Mouse (Mus musculus) neural tube, embryonic 12.5 days (tissue): ENCODE data around the gene Cadm4. TPM values are rescaled to one million over a fixed set of nuclear protein-coding genes. Genes with fewer than 3 reads are reported as not detected.
"Not testable (repeated sequence)": the region's sequence is repeated elsewhere in the genome, so short reads cannot be mapped to it uniquely, and the experiment has no call there.

Experiments used
- ATAC-seq: fragments of 200-750 bp; cut with Nextera tagmentation; 2 replicates; pipeline ENCODE4 v1.8.0; 2017; ENCODE audit warnings: low read depth, mild to moderate bottlenecking, moderate TSS enrichment, moderate library complexity; ENCODE audit not compliant: low FRiP score
- H3K27ac ChIP-seq: fragments of 300-500 bp; sonication (generic); 2 replicates; pipeline ENCODE4 v1.5.1; 2016
- H3K27me3 ChIP-seq: fragments of 300-500 bp; sonication (generic); replicated peaks from 2 replicates; pipeline ENCODE4 v1.6.1; 2016; ENCODE audit warnings: mild to moderate bottlenecking
- H3K36me3 ChIP-seq: fragments of 300-500 bp; sonication (generic); 2 replicates; pipeline ENCODE4 v1.6.1; 2016; ENCODE audit warnings: mild to moderate bottlenecking
- H3K4me1 ChIP-seq: fragments of 300-500 bp; sonication (generic); 2 replicates; pipeline ENCODE4 v1.6.1; 2016
- H3K4me2 ChIP-seq: fragments of 300-500 bp; sonication (generic); replicated peaks from 2 replicates; pipeline ENCODE4 v1.6.1; 2016; ENCODE audit warnings: mild to moderate bottlenecking
- H3K4me3 ChIP-seq: fragments of 300-500 bp; sonication (generic); 2 replicates; pipeline ENCODE4 v1.5.1; 2016
- H3K9ac ChIP-seq: fragments of 300-500 bp; sonication (generic); 2 replicates; pipeline ENCODE4 v1.6.1; 2016; ENCODE audit warnings: mild to moderate bottlenecking
- H3K9me3 ChIP-seq: fragments of 300-500 bp; sonication (generic); 2 replicates; pipeline ENCODE4 v1.6.1; 2016; ENCODE audit warnings: mild to moderate bottlenecking
- WGBS: fragments of 180-500 bp; shearing (Covaris S2); methylation state at CpG from one replicate; pipeline ENCODE4 v1.1.7; 2016; 5-methylcytosine and 5-hydroxymethylcytosine counted together
- polyA plus RNA-seq: library from polyadenylated mRNA; unstranded; fragments of >200 nt; fragmentation: Nextera tagmentation; extraction: Ambion mirVana; gene quantifications from 2 replicates; pipeline ENCODE4 v1.2.1, GENCODE M21; 2016

Cadm4 gene
- polyA plus RNA-seq, 1 experiment from 2014 or later = 42.8 TPM

DNA sequence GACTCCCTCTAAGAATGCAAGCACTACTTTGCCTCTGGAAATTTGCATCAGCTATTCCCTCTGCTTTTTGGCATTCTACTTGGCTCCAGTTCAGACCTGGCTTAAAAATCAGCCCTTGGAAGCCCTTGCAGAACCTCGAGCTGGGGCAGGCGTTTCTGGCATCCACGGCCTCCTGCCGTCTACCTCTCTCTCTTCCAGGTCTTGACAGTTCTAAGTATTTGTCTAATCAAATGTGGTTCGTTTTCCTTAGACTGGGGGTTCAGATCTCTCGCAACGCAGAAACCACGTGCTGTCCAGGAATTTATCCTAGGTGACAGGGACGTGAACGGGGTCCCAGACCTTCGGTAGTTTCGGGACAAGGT is 24.6 kb downstream of the Cadm4 start:
- peaks cover 32% of the 10 kb centered on the region for H3K36me3 ChIP-seq
- H3K9me3 ChIP-seq = no peaks in the 10 kb centered on the region
- peak overlapping the region; percentile 100 for H3K27ac ChIP-seq
- H3K4me2 ChIP-seq = peak overlapping the region; percentile 79
- H3K9ac ChIP-seq = peak overlapping the region; percentile 95
- H3K4me1 ChIP-seq = peaks cover 35% of the 10 kb centered on the region
- ATAC-seq = 0 out of 2 replicates have a peak, but pooled peaks have one; percentile 3
- H3K27me3 ChIP-seq = no peaks in the 10 kb centered on the region
- under 1% methylated on average over 12 of the region's 12 CpGs for WGBS
- peak overlapping the region; percentile 55 for H3K4me3 ChIP-seq

DNA sequence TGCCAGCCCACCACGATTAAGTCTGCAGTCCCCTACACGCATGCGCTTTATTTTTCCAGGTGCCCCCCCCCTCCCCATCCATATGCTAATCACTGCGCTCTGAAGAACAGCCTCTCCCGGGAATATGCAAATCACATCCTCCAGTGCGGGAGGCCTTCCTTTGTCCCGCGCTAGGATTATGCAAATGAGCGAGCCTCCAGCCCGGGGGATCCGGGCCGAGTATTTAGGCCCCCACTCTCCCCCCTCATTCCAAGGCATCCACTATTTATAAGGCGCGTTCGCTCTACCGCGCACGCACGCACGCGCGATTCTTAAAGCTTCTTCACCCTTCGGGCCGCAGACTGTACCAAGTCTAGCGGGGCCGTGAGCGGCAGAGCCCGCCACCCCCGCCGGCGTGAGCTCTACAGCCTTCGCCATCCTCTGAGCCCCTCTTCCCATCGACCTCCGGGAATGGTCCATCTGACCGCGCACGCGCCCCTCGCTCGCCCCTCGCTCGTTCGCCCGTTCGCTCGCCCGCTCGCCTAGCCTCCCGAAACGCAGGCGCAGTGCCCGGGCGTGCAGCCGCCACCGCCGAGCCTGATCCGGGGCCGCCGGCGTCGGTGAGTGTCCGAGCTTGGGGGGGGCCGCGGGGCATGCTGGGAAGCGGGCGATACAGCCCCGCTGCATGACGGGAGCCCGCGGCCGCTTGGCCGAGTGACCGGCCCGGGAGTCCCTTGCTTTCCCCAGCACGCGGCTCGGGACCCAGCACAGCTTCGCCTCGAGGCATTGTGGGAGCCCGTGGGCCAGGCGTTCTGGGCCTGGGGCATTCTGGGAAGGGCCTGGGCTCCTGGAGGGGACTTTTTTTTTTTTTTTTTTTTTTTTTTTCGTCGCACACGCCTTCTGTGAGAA is 25.3 kb downstream of the Cadm4 start, which contains the start of gene Zfp428:
TSS of gene Zfp428 (plus strand) at position 169 of the 888 bp plus-strand sequence.
- Histone ChIP-seq H3K36me3 (peaks cover 28% of the 10 kb centered on the region), H3K4me2 (peak within 1 kb of the TSS; percentile 79), H3K27me3 (no peaks in the 10 kb centered on the region), H3K4me1 (peaks cover 35% of the 10 kb centered on the region), H3K4me3 (peak within 1 kb of the TSS; percentile 55), H3K9ac (peak within 1 kb of the TSS; percentile 95), H3K9me3 (no peaks in the 10 kb centered on the region), H3K27ac (peak within 1 kb of the TSS; percentile 100)
- peak; percentile 90 for ATAC-seq
- under 1% methylated on average over 84 of the region's 84 CpGs for WGBS

DNA sequence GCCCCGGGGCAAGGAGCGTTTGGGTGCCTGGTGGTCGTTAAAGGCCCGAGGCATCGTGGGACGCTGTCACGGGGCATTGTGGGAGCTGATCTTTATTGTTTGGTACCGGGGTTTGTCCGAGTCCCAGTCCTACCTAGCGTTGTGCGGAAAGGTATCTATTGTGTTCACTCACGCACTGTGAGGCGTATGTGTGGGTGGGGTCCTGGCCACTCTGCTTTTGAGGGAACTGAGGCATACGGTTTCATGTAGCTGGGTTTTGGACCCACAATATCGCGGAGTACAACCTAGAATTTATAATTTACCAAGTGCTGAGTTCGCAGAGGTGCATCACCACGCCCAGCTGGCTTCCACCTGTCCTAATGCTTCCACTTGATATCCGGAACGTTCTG is 25.9 kb downstream of the Cadm4 start:
- H3K27me3 ChIP-seq = no peaks in the 10 kb centered on the region
- H3K4me1 ChIP-seq = peaks cover 35% of the 10 kb centered on the region
- peak; percentile 34 for ATAC-seq

DNA sequence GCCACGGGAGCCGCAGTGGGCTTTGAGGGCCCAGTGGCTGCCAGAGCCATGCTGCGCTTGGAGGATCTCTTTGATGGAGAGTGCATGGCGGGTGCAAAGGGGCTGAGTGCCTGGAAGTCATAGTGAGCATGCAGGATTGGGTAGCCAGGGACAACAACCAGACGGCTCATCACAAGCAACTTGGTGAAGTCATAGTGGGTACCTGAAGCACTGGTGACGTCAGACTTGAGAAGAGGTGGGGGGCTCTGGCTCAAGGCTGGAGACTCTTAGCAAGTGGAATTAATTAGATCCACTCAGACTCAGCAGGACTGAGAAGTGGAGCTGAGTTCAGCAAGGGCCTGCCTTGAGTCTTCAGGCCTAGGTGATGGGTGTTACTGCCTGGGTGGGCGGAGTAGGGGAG is 30.5 kb downstream of the Cadm4 start, which contains the start of gene AC161166.1:
TSS of gene AC161166.1 (minus strand) at position 101 of the 400 bp plus-strand sequence.
- Histone ChIP-seq H3K9me3 (no peaks in the 10 kb centered on the region), H3K4me2 (no peak within 1 kb of the TSS), H3K4me1 (peaks cover 7% of the 10 kb centered on the region; the same call in 1 of the 2 replicates), H3K27me3 (no peaks in the 10 kb centered on the region), H3K27ac (no peak within 1 kb of the TSS), H3K9ac (no peak within 1 kb of the TSS), H3K36me3 (peaks cover 58% of the 10 kb centered on the region), H3K4me3 (no peak within 1 kb of the TSS)
- no peak for ATAC-seq
- 91% methylated on average over 7 of the region's 7 CpGs for WGBS

More for the DNA sequence above, 25.9 kb downstream of the Cadm4 start:
- H3K27ac ChIP-seq = peak overlapping the region; percentile 100
- H3K9me3 ChIP-seq = no peaks in the 10 kb centered on the region
- WGBS = 1% methylated on average over 20 of the region's 20 CpGs
- peaks cover 25% of the 10 kb centered on the region for H3K36me3 ChIP-seq
- peak overlapping the region; percentile 79 for H3K4me2 ChIP-seq
- peak overlapping the region; percentile 55 for H3K4me3 ChIP-seq
- H3K9ac ChIP-seq = peak overlapping the region; percentile 95

DNA sequence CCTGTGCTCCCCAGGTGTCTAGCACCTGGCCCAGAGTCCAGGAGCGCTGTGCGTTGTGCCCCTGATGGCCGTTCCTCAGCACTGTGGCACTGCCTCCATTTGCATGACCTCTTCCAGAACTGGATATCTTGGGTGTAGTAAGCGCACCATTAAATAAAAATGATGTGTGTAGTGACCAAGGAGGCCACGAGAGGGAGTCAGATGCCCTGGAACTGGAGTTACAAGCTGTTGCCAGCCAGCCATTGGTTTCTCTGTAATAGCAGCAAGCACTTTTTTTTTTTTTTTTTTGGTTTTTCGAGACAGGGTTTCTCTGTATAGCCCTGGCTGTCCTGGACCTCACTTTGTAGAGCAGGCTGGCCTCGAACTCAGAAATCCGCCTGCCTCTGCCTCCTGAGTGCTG is 34.5 kb downstream of the Cadm4 start:
- WGBS = 67% methylated on average over 8 of the region's 8 CpGs
- H3K4me3 ChIP-seq, ATAC-seq, H3K9me3 ChIP-seq, H3K4me1 ChIP-seq, H3K9ac ChIP-seq, H3K27me3 ChIP-seq, H3K4me2 ChIP-seq, H3K27ac ChIP-seq: not testable (repeated sequence)
- H3K36me3 ChIP-seq = peaks cover 53% of the 10 kb centered on the region

DNA sequence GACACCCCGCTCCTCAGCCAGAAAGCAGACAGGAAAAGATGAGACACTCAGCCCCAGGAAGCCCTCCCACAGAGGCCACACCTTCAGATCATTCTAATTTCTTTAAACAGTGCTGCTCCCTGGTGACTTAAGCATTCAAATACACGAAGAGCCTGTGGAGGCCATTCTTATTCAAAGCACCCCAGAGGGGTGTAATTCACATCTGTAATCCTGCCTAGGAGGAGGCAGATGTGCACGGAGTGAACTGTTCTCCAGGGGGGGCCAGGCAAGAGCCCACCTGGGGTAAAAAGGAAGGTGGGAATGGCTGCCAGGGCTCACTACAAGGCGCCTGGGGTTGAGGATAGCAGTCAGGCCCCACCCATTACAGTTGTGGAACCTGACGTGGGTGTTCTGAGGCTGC is 35.3 kb downstream of the Cadm4 start:
- no peak for ATAC-seq
- peaks cover 49% of the 10 kb centered on the region for H3K36me3 ChIP-seq
- no peaks in the 10 kb centered on the region for H3K27me3 ChIP-seq
- H3K9ac ChIP-seq = no peak overlapping the region
- no peak overlapping the region for H3K4me2 ChIP-seq
- no peak overlapping the region for H3K27ac ChIP-seq
- H3K9me3 ChIP-seq = no peaks in the 10 kb centered on the region
- no peak overlapping the region for H3K4me3 ChIP-seq
- WGBS = 40% methylated on average over 5 of the region's 5 CpGs
- H3K4me1 ChIP-seq = no peaks in the 10 kb centered on the region

DNA sequence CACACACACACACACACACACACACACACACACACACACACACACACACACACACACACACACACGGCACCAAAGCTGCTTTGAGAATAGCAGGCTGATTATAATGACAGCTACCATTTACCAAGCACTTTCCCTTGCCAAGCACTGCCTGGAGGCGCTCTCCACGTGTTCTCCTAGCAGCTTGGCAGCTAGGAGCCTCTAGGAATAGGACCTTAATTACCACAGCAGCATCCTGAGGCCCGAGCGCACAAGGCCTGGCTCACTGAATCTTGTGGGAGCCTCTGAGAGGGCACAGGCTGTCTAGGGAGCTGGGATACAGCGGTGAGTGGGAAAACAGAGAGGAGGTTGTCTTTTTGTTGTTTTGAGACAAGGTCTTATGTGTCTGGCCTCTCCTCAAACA is 35.8 kb downstream of the Cadm4 start:
- Histone ChIP-seq H3K27ac (no peak overlapping the region), H3K4me3 (no peak overlapping the region), H3K9ac (no peak overlapping the region), H3K4me2 (no peak overlapping the region), H3K4me1 (no peaks in the 10 kb centered on the region), H3K9me3 (no peaks in the 10 kb centered on the region), H3K36me3 (peaks cover 47% of the 10 kb centered on the region), H3K27me3 (no peaks in the 10 kb centered on the region)
- no peak for ATAC-seq
- 53% methylated on average over 6 of the region's 6 CpGs for WGBS

DNA sequence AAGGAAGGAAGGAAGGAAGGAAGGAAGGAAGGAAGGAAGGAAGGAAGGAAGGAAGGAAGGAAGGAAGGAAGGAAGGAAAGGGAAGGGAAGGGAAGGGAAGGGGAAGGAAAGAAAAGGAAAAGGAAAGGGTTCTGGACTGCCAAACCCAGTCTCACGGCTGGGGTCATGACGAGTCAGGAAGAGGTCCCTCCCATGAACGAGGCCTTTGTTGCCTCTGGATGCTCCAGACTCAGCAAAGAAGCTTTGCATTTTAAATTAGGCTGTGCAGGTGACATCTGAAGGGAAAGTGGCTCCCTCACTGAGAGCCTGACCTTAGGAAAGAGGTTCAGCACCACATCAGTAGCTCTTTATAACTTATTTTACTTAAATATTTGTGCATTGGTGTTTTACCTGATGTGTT is 37.3 kb downstream of the Cadm4 start:
- WGBS = 61% methylated on average over 3 of the region's 3 CpGs
- no peak for ATAC-seq
- no peak overlapping the region for H3K4me2 ChIP-seq
- no peaks in the 10 kb centered on the region for H3K4me1 ChIP-seq
- H3K9ac ChIP-seq = no peak overlapping the region
- no peaks in the 10 kb centered on the region for H3K9me3 ChIP-seq
- H3K27ac ChIP-seq = no peak overlapping the region
- H3K4me3 ChIP-seq = no peak overlapping the region
- peaks cover 36% of the 10 kb centered on the region for H3K36me3 ChIP-seq
- H3K27me3 ChIP-seq = no peaks in the 10 kb centered on the region

DNA sequence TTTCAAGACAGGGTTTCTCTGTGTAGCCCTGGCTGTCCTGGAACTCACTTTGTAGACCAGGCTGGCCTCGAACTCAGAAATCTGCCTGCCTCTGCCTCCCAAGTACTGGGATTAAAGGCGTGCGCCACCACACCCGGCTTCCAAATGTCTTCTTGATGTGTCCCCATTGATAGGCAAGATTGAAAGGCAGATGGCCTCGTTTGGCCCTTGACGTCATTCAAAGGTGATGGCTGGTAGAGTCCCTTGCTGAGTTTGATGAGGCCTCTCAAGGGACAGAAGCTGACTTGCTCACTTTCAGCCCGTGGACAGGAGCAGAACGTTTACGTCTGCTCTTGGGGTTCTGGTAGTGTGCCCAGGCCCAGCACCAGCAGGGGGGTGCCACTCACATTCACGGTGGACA is 38.2 kb downstream of the Cadm4 start:
- WGBS = 88% methylated on average over 10 of the region's 10 CpGs
- not testable (repeated sequence) for H3K9me3 ChIP-seq, H3K4me2 ChIP-seq, H3K27ac ChIP-seq, H3K9ac ChIP-seq, ATAC-seq, H3K4me1 ChIP-seq, H3K27me3 ChIP-seq, H3K4me3 ChIP-seq
- peaks cover 27% of the 10 kb centered on the region for H3K36me3 ChIP-seq

DNA sequence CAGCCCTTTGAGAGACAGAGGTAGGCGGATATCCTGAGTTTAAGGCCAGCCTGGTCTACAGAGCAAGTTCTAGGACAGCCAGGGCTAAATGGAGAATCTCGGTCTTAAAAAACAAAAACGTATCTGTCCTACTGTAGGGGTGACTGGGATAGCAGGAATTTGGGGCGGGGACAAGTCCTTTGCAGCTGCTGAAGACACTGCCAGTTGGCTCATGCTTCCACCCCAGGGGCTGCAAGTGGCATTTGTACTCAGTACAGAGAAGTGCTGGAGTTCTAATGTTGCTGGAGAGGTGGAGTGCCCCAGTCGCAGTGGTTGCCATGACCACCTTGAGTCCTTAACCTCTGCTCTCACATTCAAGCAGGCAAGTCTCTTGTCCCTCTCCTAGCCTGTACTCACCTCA is 41.0 kb downstream of the Cadm4 start:
- H3K9ac ChIP-seq = no peak overlapping the region
- WGBS = 59% methylated on average over 5 of the region's 5 CpGs
- H3K9me3 ChIP-seq = no peaks in the 10 kb centered on the region
- H3K36me3 ChIP-seq = peaks cover 4% of the 10 kb centered on the region; the same call in 1 of the 2 replicates
- no peaks in the 10 kb centered on the region for H3K27me3 ChIP-seq
- no peak overlapping the region for H3K4me3 ChIP-seq
- ATAC-seq = no peak
- H3K4me1 ChIP-seq = no peaks in the 10 kb centered on the region
- no peak overlapping the region for H3K27ac ChIP-seq
- H3K4me2 ChIP-seq = no peak overlapping the region

DNA sequence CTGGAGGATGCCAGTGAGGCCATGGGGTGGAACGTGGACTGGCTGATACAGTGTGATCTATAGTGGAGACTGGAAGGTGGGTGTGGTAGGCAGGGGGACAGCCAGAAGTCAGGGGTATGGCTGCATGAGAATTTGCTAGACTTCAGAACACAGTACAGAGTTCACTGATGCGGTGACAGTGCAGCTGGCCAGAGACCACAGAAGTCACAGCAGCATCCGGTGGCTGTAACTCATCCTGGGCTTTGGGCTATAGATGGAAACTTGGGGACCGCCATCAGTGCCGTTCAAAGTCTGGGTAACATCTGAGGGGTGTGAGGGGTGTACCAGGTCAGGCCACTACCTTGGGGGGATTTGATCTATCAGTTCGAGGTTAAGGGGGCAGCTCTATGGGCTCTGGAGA is 41.9 kb downstream of the Cadm4 start:
- no peaks in the 10 kb centered on the region for H3K9me3 ChIP-seq
- ATAC-seq = no peak
- WGBS = 87% methylated on average over 6 of the region's 6 CpGs
- H3K4me1 ChIP-seq = no peaks in the 10 kb centered on the region
- no peak overlapping the region for H3K9ac ChIP-seq
- H3K4me2 ChIP-seq = no peak overlapping the region
- peaks cover under 1% of the 10 kb centered on the region; the same call in 1 of the 2 replicates for H3K36me3 ChIP-seq
- no peak overlapping the region for H3K27ac ChIP-seq
- H3K27me3 ChIP-seq = no peaks in the 10 kb centered on the region
- no peak overlapping the region for H3K4me3 ChIP-seq

DNA sequence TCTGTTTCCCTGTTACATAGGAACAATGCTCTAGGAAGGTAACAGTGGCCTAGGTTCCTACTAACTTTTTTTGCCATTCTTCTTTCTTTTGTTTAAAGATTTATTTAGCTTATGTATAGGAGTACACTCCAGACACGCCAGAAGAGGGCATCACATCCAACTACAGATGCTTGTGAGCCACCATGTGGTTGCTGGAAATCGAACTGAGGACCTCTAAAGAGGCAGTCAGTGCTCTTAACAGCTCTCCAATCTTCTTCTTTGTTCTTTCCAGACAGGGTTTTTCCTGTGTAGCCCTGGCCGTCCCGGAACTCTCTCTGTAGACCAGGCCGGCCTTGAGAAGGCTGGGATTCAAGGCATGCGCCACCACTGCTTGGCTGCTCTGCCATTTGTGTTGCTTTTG is 43.2 kb downstream of the Cadm4 start:
- Histone ChIP-seq H3K4me3 (no peak overlapping the region), H3K4me2 (no peak overlapping the region), H3K27me3 (no peaks in the 10 kb centered on the region), H3K4me1 (peaks cover 7% of the 10 kb centered on the region), H3K27ac (no peak overlapping the region), H3K36me3 (no peaks in the 10 kb centered on the region), H3K9ac (no peak overlapping the region), H3K9me3 (no peaks in the 10 kb centered on the region)
- no peak for ATAC-seq
- 80% methylated on average over 6 of the region's 6 CpGs for WGBS
